Mouse (Mus musculus): ENCODE measurements around the gene Snx6. TPM values are rescaled to one million over a fixed set of nuclear protein-coding genes. Genes with fewer than 3 reads are reported as not detected.
"Not testable (repeated sequence)": the region's sequence is repeated elsewhere in the genome, so short reads cannot be mapped to it uniquely, and the experiment has no call there.

The Snx6 gene
- polyA plus RNA-seq, 1 experiment, result 25.2 TPM

GRCm38 (mm10) chr12:54718871-54719786 is 76.4 kb downstream of the Snx6 start:
- H3K4me1 ChIP-seq (replicated peaks; ENCODE audit: control insufficient read depth, insufficient read depth, low read length); H3K27me3 ChIP-seq (ENCODE audit: control insufficient read depth, insufficient read depth, low read length); H3K36me3 ChIP-seq (ENCODE audit: control insufficient read depth, insufficient read depth, low read length); H3K4me3 ChIP-seq (ENCODE audit: control insufficient read depth, insufficient read depth, low read length); H3K27ac ChIP-seq (ENCODE audit: control insufficient read depth, insufficient read depth, low read length); DNase-seq: not testable (repeated sequence)
- no CpG with 5 or more reads among the region's 56 CpGs for WGBS

- H3K36me3 ChIP-seq (ENCODE audit: control insufficient read depth, insufficient read depth, low read length); H3K4me3 ChIP-seq (ENCODE audit: control insufficient read depth, insufficient read depth, low read length); H3K27me3 ChIP-seq (ENCODE audit: control insufficient read depth, insufficient read depth, low read length); H3K27ac ChIP-seq (ENCODE audit: control insufficient read depth, insufficient read depth, low read length); H3K4me1 ChIP-seq (replicated peaks; ENCODE audit: control insufficient read depth, insufficient read depth, low read length); DNase-seq: not testable (repeated sequence)
- 86% methylated on average over 4 of the region's 11 CpGs for WGBS
Measured at GRCm38 (mm10) chr12:54717516-54717915, 78.0 kb downstream of the Snx6 start.

- H3K4me1 ChIP-seq (replicated peaks; ENCODE audit: control insufficient read depth, insufficient read depth, low read length); H3K36me3 ChIP-seq (ENCODE audit: control insufficient read depth, insufficient read depth, low read length); H3K27me3 ChIP-seq (ENCODE audit: control insufficient read depth, insufficient read depth, low read length); H3K27ac ChIP-seq (ENCODE audit: control insufficient read depth, insufficient read depth, low read length); H3K4me3 ChIP-seq (ENCODE audit: control insufficient read depth, insufficient read depth, low read length): not testable (repeated sequence)
- 0% methylated on average over 4 of the region's 48 CpGs for WGBS
- DNase-seq, result peak; percentile 60
Measured at GRCm38 (mm10) chr12:54713822-54714626, 81.5 kb downstream of the Snx6 start.

- not testable (repeated sequence) for H3K27ac ChIP-seq (ENCODE audit: control insufficient read depth, insufficient read depth, low read length); H3K4me1 ChIP-seq (replicated peaks; ENCODE audit: control insufficient read depth, insufficient read depth, low read length); H3K36me3 ChIP-seq (ENCODE audit: control insufficient read depth, insufficient read depth, low read length); DNase-seq; H3K4me3 ChIP-seq (ENCODE audit: control insufficient read depth, insufficient read depth, low read length); H3K27me3 ChIP-seq (ENCODE audit: control insufficient read depth, insufficient read depth, low read length)
- WGBS, result 2% methylated on average over 3 of the region's 8 CpGs
- 0 out of 2 replicates have a peak, but pooled peaks have one; percentile 31 for TF ChIP-seq POLR2A (IDR thresholded peaks at IDR 0.05; ENCODE audit: control insufficient read depth, extremely low read depth, insufficient read depth, low read length, poor library complexity)
Measured at GRCm38 (mm10) chr12:54710494-54710879, 85.0 kb downstream of the Snx6 start.

- not testable (repeated sequence) for H3K4me1 ChIP-seq (replicated peaks; ENCODE audit: control insufficient read depth, insufficient read depth, low read length); H3K27me3 ChIP-seq (ENCODE audit: control insufficient read depth, insufficient read depth, low read length); H3K36me3 ChIP-seq (ENCODE audit: control insufficient read depth, insufficient read depth, low read length); DNase-seq
- under 1% methylated on average over 13 of the region's 44 CpGs for WGBS
- Histone ChIP-seq H3K4me3 (ENCODE audit: control insufficient read depth, insufficient read depth, low read length) (peak overlapping the region; percentile 34), H3K27ac (ENCODE audit: control insufficient read depth, insufficient read depth, low read length) (peak overlapping the region; percentile 67; the same call in 1 of the 2 replicates)
Measured at GRCm38 (mm10) chr12:54709691-54710493, 85.6 kb downstream of the Snx6 start.

GRCm38 (mm10) chr12:54699394-54699793 is 96.1 kb downstream of the Snx6 start:
- H3K27ac ChIP-seq (ENCODE audit: control insufficient read depth, insufficient read depth, low read length), result no peak overlapping the region
- WGBS, result 84% methylated on average over 7 of the region's 7 CpGs
- H3K4me3 ChIP-seq (ENCODE audit: control insufficient read depth, insufficient read depth, low read length), result no peak overlapping the region
- TF ChIP-seq POLR2A (IDR thresholded peaks at IDR 0.05; ENCODE audit: control insufficient read depth, extremely low read depth, insufficient read depth, low read length, poor library complexity) (no peak), CTCF (IDR thresholded peaks at IDR 0.05; ENCODE audit: borderline replicate concordance, control insufficient read depth, extremely low read depth, insufficient read depth, low read length, poor library complexity) (no peak)
- no peaks in the 10 kb centered on the region for H3K36me3 ChIP-seq (ENCODE audit: control insufficient read depth, insufficient read depth, low read length)
- H3K27me3 ChIP-seq (ENCODE audit: control insufficient read depth, insufficient read depth, low read length), result no peaks in the 10 kb centered on the region
- peaks cover 3% of the 10 kb centered on the region for H3K4me1 ChIP-seq (replicated peaks; ENCODE audit: control insufficient read depth, insufficient read depth, low read length)
- DNase-seq, result no peak
